Mouse (Mus musculus) spleen, embryonic (tissue): ENCODE measurements at regions not wholly inside any gene's neighbourhood (a gene's known extent, or its start where the extent isn't known, plus 50 kb on each side); places are given as distances from the start of the nearest gene placed in this dataset.

Source experiments
- CTCF ChIA-PET: fragments of 350-600 bp; sonication (Branson Sonifier 250); formaldehyde crosslinking; loops from one replicate; lab custom pipeline; 2022; lab: Charles Lee

DNA sequence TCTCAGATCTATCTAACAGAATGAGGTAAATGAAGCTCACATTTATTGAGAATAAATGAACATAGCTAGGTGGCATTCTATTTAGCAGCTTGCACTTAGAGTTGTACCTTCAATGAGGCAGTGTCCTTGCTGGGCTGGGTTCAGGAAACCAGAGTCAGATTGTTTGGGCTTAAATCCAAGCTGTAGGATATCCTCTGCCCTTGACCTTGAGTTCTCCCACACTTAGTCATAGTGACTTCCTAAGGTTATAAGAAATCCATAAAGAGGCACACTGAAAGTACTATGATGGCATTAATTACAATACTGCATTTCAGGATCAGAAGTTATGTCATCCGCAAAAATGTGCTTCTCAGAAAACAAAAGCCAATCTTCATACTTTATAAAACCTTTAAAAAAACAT lies 286.3 kb downstream of the Gsdmc2 start:
- CTCF ChIA-PET = no interaction called here

DNA sequence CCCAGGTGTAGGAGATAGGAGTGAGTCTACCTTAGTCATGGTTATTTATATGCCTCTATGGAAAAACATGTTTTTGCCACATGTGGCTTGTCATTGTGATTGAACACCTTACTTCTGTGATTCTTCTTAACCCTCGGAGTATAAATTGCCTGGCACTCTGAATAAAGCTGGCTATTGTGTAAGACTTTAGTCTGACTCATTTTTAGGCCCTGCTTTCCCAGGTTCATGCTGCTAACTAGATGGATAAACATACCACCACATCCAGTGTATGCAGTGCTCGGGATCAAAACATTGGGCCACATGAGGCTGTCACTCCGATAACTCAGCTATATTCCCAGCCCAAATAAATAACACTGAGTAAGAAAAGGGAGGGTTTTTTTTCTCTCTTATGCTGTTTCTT lies 287.2 kb downstream of the Gsdmc2 start:
- CTCF ChIA-PET = no interaction called here

DNA sequence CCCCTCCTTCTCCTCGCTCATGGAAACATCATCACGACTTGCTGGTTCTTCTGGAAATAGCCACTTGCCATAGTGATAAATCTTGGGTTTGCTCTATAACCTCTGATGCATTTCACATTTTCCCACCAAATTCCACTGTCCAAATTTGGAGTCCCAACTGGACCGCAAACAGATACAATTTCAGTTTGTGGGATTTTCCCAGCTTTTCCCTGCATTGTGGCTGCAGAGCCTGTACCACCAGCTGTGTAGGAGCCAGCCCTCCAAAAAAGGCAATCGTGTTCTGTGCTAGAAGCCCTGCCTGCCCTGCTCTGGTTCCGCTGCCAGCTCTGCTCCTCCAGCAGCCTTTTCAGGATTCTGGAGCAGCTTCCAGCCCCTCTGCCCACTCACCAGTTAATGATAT lies 291.4 kb downstream of the Gsdmc2 start:
- CTCF ChIA-PET = no interaction called here

DNA sequence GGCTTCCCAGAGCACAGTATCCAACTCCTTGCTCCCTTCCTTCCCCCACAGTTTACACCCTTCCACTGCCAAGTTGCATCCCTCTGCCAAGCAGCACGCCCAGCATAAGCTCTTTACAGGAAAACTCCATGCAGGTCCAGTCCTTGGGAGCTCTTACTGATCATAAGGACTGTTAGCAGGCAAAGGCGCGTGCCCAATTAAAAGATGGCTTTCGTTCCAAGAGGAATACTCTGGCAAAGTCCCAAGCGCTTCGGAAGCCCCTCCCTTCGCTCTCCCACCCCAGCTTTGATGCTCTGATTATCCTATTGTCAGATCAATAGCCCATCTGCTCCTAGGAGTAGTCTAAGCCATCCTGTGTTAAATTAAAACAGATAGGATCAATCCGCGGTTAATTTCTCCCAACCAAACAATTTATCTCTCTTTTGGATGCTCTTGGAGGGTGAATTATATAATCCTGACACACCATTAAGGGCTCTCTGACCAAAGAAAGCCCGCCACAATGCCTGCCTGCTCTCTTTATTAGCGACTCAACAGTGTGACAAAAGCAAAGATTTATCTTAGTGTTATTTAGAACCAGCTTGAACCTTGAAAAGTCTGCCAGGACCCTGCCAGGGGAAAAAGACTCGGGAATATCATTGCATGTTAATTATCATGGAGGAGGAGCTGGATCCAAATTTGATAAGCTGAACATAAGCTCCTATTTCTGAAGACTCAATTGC lies 312.5 kb downstream of the Gsdmc2 start:
- CTCF ChIA-PET = no interaction called here

DNA sequence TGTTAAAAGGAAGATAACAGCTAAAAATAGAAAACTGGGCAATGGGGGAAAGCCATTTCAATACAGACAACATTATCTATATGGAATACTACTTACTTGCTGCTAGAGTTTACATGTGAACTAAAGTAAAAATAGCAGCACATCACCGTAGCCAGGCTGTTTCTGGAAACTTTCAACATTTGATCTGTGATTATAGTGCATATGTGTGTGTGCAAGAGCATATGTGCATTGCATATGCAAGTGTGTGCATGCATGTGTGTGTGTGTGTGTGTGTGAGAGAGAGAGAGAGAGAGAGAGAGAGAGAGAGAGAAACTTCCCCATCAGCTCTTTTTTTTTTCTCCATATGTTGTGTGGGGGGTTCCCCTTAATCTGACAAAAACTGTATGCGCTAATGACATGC lies 317.7 kb downstream of the Gsdmc2 start:
- CTCF ChIA-PET = no interaction called here

DNA sequence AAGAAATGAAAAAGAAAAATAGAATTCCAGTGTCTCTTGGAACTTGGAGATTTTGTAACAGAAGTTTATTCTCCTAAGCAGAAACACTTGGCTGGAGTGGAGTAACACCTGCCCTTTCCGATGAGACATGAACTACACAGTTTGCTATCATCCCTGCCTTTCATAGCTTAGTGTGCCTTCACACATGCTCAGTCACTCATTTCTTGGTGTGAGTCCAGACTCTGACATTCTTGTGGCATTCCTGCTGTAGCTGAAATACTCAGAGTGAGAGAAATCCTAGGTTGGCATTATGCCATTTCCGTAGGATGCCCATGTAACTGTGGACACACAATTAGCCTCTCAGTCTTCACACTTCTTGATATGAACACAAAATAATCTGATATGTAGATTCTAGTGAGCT lies 318.2 kb downstream of the Gsdmc2 start:
- CTCF ChIA-PET = no interaction called here

DNA sequence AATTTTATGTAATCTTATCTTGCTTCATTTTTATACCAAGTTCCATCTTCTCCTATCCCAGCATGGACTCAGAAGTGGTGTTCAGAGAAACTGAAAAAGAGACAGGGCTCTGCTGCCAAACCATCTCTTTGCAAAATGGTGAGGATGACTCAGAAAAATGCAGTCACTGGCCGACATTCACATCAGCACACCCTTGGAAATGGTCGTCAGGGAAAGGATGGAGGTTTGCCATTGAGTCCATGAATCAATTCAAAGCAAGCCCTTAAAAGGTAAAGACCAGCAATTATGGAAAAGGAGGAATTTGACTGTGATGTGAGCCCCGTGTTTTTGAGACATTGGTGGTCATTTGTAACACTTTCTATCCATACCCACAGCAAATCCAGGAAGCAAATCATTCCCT lies 327.7 kb downstream of the Gsdmc2 start:
- CTCF ChIA-PET = no interaction called here

DNA sequence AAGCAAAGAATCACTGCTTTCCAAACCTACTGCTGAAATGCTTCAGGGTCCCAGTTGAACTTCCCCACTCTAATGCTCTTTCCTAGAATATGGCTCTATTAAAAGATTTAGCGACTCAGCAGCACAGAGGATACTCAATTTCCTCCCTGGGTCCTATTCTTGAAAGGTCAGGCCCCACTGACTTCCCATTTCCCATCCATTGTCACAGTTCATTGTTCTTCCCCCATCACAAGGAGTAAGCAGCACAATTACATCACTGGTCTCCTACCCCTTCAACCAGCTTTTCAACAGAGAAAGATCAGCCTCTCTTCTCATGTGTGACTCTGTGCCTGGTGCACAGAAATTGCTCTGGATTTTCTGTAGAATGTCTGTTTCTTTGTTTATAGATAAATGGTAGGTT lies 344.5 kb downstream of the Gsdmc2 start:
- CTCF ChIA-PET = no interaction called here

DNA sequence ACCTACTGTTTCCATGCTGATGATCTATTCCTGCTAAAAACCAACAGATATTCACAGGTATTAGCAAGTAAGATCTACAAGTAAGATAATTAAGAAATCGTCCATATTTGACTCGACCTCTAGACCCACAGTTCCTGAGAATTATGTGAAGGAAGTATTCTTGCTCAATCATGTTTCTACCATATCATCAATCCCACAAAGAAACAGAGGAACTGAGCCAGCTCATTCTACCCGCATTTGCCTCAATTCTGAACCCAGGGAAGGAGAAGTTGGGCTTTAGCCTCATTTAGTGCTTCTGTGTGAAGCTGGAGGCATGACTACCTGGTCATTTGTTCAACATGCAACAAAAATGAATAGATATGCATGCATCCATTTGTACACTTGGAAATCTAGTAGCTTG lies 346.5 kb downstream of the Gsdmc2 start:
- CTCF ChIA-PET = no interaction called here

DNA sequence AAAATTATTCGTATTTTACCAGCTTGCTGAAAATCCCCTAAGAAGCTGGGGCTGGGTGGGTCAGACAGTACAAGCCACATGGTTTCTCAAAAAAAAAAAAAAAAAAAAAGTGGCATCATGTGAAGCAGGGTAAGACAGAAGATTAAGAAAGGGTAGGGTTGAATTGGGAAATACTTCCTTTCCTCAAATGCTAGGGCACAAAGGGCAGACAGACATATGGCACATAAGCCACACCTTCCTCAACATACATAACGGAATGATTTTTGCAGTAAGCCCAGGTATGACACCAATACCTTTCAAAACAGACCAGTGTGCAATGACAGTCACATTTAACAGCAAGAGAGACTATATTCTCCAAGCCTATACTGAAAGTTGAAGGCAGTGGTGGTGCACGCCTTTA lies 347.8 kb downstream of the Gsdmc2 start:
- CTCF ChIA-PET = interaction anchor here (0.7 kb wide), 1 partner anchor 15 kb away, joined by 5 read pairs; no protein-coding TSS in a partner anchor

DNA sequence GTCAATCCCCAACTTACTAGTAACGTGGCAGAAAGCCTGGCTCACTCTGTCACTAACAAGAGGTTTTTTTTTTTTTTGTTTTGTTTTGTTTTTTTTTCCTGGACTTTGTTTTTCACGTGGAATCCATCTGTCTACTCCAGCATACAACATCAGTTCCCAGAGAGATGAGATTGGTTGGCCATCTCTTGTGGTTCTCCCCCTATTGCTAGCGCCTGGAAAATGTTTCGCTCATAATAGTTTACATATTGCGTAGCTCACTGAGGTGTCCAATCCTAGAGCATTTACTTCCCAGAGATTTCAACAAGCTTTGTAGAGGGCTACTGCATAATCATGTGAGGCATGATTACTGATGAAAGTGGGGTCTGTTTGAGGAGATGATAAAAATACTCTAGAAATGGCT lies 360.1 kb downstream of the Gsdmc2 start:
- CTCF ChIA-PET = interaction anchor here (0.7 kb wide), 1 partner anchor 267 kb away, joined by 4 read pairs; no protein-coding TSS in a partner anchor

DNA sequence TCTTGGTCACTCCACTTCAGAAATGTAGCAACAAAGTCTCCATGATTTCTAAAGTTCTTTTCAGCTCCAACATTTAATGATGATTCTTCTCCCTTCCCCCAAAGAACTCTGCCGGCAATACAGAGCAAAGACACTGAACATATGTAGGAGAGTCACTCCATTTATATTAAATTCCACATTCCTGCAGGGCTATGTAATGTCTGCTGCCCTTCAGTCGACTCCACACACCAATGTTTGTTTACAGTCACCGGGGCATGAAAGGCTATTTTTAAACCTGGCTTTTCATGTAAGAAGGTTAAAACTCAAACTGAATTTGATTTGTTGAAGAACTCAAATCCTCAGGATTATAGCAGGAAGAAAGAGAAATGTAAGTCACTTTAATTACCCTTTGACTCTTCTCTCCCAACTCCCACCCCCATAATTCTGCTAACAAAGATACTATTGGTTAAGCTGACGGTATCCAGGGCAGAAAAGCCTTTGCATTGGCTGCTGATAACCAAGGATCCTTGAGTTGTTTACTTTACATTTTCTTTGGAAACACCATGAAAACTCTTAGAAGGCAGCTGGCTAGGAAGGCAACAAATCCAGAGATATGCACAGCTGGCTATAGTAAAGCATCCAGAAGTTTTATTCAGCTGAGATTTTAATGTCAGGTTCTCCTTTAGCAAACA lies 360.6 kb downstream of the Gsdmc2 start:
- CTCF ChIA-PET = interaction anchor here (0.7 kb wide), 1 partner anchor 268 kb away, joined by 4 read pairs; no protein-coding TSS in a partner anchor

DNA sequence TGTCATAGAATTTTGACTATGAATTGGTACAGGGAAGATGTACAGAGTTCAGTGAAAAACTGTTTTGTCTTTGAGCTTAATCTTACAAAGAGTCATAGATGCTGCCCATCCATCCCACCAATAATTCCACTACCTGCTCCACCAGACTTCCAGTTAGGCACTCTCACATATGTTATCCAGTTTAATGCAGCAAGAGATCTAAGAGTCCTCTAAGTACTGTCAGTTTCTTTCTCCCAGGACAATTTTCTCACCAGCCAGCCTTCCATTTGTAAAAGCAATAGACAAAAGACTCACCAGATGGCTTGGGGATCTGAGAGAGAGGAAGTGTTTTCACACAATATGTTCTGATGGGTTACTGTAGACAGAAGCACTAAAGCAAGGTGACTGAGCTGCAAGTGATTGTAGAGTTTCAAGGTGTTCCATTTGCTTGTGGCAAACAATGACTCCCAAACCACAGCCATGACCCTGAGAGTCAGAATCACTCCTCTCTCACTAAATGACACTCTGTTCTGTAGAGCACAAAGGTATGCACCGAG lies 365.6 kb downstream of the Gsdmc2 start:
- CTCF ChIA-PET = no interaction called here

DNA sequence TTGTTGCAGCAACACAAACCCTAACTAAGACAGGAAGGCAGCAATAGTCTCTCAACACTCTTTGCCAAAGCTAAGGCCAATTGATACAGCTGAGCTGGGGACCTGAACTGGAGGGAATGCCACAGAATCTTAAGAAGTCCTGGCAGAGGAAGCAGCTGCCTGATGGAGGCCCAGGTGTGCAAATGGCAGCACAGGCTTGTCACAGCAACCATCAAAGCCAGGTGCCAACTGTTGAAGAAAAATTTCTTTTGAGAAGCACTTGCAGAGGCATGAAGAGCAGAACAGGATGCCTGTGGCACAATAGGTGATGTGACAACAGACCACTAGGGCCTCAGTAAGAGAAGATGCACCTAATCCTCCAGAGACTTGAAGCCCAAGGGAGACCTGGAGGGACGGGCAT lies 378.1 kb downstream of the Gsdmc2 start:
- CTCF ChIA-PET = no interaction called here

DNA sequence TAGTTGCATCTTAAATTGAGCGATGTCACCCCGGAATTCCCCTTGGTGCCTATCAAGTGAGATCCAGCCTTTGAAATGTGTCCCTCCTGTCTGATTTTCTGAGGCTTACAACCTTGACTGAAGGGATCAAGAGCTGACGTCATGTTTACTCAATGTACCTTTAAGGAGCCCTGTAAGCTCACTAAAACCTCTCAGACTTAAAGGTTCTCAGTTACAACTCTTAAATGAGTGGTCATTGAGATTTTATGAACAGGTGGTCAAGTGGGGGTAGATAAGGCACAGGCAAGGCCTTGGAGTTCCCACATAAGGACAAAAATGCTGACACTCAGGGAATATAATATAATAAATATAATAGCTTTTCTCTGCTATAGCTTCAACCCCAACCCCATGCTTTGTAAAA lies 392.4 kb downstream of the Gsdmc2 start:
- CTCF ChIA-PET = no interaction called here

DNA sequence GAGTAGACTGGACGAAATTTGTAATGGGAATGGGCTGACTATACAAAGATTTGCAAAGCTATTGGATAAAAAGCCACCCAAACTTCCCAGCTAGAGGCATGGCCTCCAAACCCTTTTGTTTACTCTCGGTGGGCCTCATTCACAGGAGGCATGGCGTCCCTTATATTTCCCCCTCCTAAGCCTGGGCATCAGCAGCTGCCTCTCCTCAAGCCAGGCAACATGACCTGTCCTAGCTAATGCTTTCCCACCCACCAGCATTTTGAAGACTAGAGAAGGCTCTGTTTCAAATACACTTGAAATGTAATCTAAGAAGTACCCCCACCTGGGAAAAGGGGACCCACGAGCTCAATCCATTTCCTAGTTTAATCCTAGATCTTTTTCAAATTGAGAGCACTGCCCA lies 398.7 kb downstream of the Gsdmc2 start:
- CTCF ChIA-PET = no interaction called here

DNA sequence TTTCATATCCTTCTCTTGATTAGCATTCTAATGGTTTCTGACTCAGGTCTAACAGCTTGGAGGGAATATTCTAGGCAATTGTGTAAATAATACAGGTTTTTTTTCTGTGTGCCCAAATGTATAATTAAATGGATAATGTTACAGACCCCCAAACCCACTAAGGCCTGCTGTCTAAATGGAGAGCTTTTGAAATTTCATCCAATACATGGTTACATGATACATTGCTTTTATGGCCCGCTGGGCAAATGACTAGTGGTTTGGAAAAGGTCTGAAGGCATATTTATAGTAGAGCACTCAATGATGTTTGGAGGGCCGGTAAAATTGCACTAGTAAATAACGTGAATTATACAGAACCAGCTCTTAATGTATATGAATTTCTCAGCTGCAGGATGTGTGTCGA lies 400.0 kb downstream of the Gsdmc2 start:
- CTCF ChIA-PET = interaction anchor here (0.6 kb wide), 1 partner anchor 1250 kb away, joined by 3 read pairs; no protein-coding TSS in a partner anchor

DNA sequence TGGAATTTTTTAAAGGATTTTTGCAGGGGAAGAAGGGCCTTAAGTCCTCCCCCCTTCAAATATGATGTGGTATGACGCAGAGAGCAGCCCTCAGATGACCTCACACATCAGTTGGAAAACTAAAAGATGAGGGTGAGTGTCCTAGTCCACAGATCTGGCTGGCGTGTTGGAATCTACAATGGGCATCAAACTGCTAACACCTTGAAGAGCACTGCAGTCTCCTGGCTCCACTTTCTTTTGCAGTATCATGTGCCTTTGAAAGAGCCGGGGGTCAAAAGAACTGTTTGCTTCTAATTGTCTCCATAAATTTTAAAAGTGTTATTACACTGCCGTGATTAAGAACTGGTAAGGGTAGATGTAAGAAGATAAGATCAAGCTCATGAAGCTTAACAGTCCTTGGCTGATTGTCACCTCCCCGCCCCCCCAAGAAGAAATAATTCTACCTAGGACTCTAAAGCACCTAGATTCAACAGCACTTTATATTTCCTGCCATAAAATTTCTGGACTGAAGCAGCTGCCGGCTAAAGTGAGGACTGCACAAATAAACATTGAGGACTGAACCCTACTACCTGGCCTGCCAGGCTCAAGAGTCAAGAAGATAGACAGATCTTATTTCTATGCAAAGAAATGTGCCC lies 402.7 kb downstream of the Gsdmc2 start:
- CTCF ChIA-PET = no interaction called here

DNA sequence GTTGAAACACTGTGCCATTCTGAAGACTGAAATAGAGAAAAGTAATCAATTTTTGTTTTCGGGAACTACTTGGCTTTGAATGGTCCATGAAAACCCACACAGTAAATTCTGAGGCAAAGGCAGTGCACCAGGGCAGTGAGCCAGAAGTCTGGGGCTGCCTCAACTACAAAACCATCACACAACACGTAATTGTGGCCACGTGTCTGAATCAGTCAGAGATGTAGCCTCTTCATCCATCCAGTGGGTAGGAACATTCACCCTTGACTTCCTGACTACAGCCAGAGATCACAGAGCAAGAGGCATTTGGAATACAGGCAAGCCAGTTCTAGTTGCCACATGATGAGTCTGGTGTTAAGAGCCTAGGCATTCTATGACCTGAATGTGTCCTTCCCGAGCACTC lies 432.3 kb downstream of the Gsdmc2 start:
- CTCF ChIA-PET = no interaction called here

DNA sequence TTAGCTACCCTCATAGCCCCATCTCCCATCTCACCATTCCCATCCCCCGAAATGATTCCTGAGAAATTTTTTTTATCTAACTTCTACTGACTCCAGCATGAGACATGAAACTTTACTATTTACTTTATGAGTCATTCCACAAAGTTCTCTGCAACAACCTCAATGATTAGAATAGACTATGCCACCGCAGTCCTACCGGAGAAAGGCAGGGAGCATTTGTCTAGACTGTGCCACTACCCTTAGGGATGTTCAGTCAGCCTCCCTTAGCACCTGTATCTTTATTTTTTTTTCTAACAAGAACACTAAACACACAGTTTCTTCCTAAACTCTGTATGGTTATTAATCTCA lies 433.2 kb downstream of the Gsdmc2 start:
- CTCF ChIA-PET = no interaction called here

DNA sequence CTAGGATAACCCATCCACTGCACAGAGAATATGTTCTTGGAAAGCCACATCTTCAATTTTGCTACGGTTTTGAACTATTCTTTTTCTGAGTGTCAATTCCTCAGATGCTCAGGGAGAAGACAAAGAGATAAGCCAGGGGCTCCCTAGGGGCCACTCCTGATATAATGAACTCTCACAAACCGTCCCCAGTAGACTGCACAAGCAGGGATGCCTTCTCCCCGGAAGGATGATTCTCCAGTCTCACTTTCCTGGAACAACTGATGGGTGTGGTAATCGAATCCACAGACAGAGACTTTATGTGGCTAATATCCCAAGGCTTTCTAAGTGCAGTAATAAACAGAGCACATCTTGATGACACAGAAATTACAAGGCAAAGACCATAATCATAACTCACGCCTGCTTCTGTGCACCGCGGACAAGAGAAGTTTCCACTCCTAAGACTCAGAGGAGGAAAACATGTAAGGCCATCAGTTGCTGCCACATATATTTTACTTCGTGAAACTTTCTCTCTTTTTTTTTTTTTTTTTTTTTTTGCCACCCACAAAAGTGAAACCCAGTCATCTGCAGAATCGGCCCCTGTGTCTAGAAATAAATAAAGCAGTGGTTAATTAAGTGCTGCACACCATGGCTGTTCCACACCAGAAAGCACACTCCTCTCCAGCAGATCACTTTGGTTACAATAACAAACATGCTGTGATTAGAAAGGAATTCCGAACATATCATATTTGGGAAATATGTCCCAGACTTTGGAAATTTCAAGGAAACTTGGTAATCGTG lies 433.8 kb downstream of the Gsdmc2 start:
- CTCF ChIA-PET = no interaction called here

DNA sequence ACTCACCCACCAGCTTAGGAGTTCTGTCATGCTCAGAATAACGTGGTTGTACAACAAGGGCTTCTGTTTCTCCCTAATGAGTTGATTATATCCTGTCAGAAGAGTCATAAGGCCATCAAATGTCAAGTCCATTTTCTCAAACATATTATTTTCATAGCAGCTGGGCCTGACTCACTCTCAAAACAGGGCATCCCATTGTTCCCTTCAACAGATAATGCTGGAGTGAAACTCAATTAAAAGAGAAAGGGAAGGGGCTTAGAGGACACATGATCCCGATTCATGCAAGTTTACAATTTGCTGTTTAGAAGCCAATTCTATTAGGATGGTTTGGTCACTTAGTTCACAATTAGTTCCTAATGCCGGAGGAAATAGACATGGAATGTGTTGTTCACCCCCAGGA lies 444.5 kb downstream of the Gsdmc2 start:
- CTCF ChIA-PET = no interaction called here
